Mouse (Mus musculus) cerebellum, postnatal 14 days (tissue): Measurements from ENCODE around the gene Mapk1ip1.

Source experiments
- DNase-seq, 2 experiments: peaks; one replicate each; pipeline ENCODE4 v3.0.0; 2021; ENCODE audit warnings: mixed read lengths in 2 of 2

Gene Mapk1ip1

GRCm38 (mm10) chr7:138835028-138835427 is 11.0 kb downstream of the Mapk1ip1 start:
- DNase-seq, result peak; percentile 36 to 51

GRCm38 (mm10) chr7:138827812-138828211 is 18.3 kb downstream of the Mapk1ip1 start:
- peak; percentile 90 to 91 for DNase-seq

GRCm38 (mm10) chr7:138824995-138825756 is 20.9 kb downstream of the Mapk1ip1 start:
- no peak for DNase-seq

DNA sequence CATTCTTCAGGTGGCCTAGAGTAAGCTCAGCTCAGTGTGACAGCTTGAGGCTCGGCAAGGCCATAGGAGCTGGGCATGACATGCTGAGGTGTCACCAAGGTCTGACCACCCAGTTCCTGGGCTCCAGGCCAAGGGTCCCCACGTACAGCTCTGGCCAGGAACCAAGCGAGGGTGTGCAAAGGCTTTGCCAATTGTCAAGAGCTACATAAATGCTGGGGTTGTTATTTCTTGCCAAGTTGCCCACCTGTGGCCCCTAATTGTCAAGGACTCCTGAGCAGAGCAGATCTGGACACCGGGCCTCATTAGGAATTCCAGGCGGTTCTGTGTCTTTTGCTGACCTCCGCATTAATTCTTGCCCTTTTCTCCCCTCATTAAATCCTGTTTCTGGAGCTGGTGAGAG is 21.6 kb downstream of the Mapk1ip1 start:
- no peak for DNase-seq

DNA sequence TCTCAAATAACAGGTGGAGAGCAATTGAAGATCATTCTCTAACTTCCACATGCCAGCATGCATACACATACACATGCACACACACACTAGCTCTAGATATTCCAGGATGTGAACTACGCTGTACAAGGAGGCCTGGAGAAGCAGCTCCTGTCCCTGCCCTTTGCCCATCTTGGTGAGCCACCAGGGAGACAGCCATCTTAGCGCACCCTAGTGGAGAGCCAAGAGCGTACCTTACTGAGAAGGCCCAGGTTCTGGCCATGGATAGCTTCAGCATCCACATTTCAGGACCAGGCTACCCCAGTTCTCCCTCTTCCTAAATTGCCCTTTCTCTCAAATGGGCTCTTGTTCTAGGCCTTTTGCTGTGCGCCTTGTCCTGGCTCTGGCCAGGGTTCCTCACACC is 27.8 kb downstream of the Mapk1ip1 start:
- DNase-seq, result peak; percentile 43 to 54

GRCm38 (mm10) chr7:138813213-138813875 is 32.7 kb downstream of the Mapk1ip1 start:
- peak in 1 of 2 experiments; percentile 27 for DNase-seq

- DNase-seq, result no peak
These were observed 38.9 kb downstream of the Mapk1ip1 start for GRCm38 (mm10) chr7:138807146-138807545.

DNA sequence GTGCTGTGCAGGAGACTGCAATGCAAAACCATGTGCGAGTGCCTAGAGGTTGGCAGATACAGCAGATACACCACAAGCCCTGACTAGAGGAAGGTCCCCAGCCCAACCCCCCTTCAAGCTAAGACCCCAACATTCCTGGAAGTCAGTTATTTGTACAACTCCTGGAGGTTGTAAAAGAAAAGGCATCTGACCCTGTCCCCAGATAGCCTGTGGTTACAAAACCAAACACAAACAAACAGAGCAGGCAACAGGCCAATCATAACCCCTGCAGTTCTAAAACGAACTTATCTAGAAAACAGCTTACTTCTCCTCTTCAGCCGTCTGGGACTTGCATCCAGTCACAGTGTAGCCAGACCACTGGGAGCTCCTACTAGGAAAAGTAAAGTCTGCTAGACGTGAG is 42.7 kb downstream of the Mapk1ip1 start:
- DNase-seq, result no peak

DNA sequence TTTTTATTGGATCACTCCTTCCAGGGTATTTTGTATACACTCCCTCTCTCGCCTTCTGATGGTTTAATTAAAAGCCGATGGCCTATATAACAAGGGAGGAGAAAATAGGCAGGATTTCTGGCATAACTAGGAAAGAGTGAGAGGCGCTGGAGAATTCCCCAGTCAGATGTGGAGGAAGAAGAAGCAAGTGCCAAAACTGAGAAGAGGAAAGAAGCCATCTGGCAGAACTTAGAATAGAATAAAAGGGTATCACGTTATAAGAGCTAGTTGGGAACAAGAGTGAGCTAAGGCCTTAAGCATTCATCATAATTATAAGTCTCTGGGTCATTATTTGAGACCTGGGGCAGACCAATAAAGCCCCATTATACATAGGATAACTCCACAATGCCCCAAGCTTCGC is 58.0 kb downstream of the Mapk1ip1 start:
- DNase-seq, result no peak
